Comparison of ENCODE assay signal across 13 mouse cellular contexts in genomic region chr13:60826052-60826451, GRCm38 (mm10). TPM values are rescaled to one million over a fixed set of nuclear protein-coding genes. Genes with fewer than 3 reads are reported as not detected.
DNase-seq lines count a peak whose midpoint lies in the region; ATAC-seq and TF ChIP-seq lines count a peak whose summit lies in the region.
"Had no signal": no experiment of that assay in that cellular context is flagged by ENCODE, and none has a peak within 500 bp of the region (broad histone marks: within the 10 kb centered on the region; RNA-seq: fewer than 3 reads in every experiment).

No protein-coding gene starts in this region.

- TF ChIP-seq CTCF in brain, embryonic 14.5 days (IDR thresholded peaks at IDR 0.05; ENCODE audit: borderline replicate concordance, extremely low read depth, insufficient read depth, insufficient read length): no peak; the same call in 1 of the 2 replicates
- TF ChIP-seq CTCF in lung, adult 2 months (IDR thresholded peaks at IDR 0.05; ENCODE audit: insufficient read depth, low read length): peak; percentile 70

- ATAC-seq in monocyte, adult 5-6 weeks (replicated peaks; ENCODE audit: insufficient number of reproducible peaks, low FRiP score, low TSS enrichment, poor library complexity, severe bottlenecking): no peak
- no peak for ATAC-seq in erythroid progenitor cell, adult 5-6 weeks (replicated peaks; ENCODE audit: low FRiP score, poor library complexity, severe bottlenecking)

- WGBS in lung, adult 2 months: 47% methylated on average over 3 of the region's 3 CpGs

- peak; percentile 3 for DNase-seq in embryo, embryonic 10.5 days (ENCODE audit: low spot score)
- DNase-seq in embryo, embryonic 9.5 days (ENCODE audit: extremely low spot score): no peak
- DNase-seq in 416B (ENCODE audit: low read depth): peak; percentile 84
- peak; percentile 2 for DNase-seq in brain, embryonic 14.5 days (ENCODE audit: low read depth)
- DNase-seq in lung, adult 2 months: no peak
- DNase-seq in Muller cell, postnatal 12 days (ENCODE audit: inconsistent ontology term): no peak
- DNase-seq: embryo, embryonic 11 days had no signal

- no peak overlapping the region for H3K4me3 ChIP-seq in lung, adult 2 months (replicated peaks; ENCODE audit: extremely low read depth, low read depth, low read length)
- H3K4me3 ChIP-seq: limb, embryonic 15.5 days; neural tube, embryonic 12.5 days had no signal

- TF ChIP-seq POLR2A in brain, embryonic 14.5 days (IDR thresholded peaks at IDR 0.05; ENCODE audit: borderline replicate concordance, extremely low read depth, insufficient read depth, insufficient read length, poor library complexity, severe bottlenecking): no peak
- TF ChIP-seq POLR2A in lung, adult 2 months (IDR thresholded peaks at IDR 0.05; ENCODE audit: borderline replicate concordance, extremely low read depth, low read depth, low read length): no peak

- no peaks in the 10 kb centered on the region for H3K4me1 ChIP-seq in lung, adult 2 months (ENCODE audit: control insufficient read depth, insufficient read depth, low read length)
- H3K4me1 ChIP-seq: limb, embryonic 15.5 days; neural tube, embryonic 12.5 days had no signal

RNA-seq across cellular contexts. Expression of gene Ctsll3, which starts 23.4 kb away (rescaled TPM):
- polyA plus RNA-seq in brain, embryonic 14.5 days (2012; rRNA removed): not detected in 2 replicates
- not detected in 2 replicates for polyA plus RNA-seq in lung, adult 2 months (2012; rRNA removed)
- not detected in 3 replicates for total RNA-seq in monocyte, adult 5-6 weeks (2017)
- total RNA-seq in erythroid progenitor cell, adult 5-6 weeks (2015; ENCODE audit: low replicate concordance): not detected in 2 replicates
- total RNA-seq in erythroid progenitor cell, adult 5-6 weeks (2017; ENCODE audit: low replicate concordance): not detected in 2 replicates
- total RNA-seq: CH12.LX had no signal
- polyA plus RNA-seq: heart, embryonic 14.5 days; neural tube, embryonic 12.5 days had no signal

RNA-seq across cellular contexts. Expression of gene 4930486L24Rik, which starts 38.2 kb away (rescaled TPM):
- polyA plus RNA-seq in brain, embryonic 14.5 days (2012; rRNA removed): 0.08 and 0.14 TPM in 2 replicates
- not detected in 2 replicates for polyA plus RNA-seq in lung, adult 2 months (2012; rRNA removed)
- 2.1 TPM in 1 of 3 replicates, not detected in the others for total RNA-seq in monocyte, adult 5-6 weeks (2017)
- not detected in 2 replicates for total RNA-seq in erythroid progenitor cell, adult 5-6 weeks (2015; ENCODE audit: low replicate concordance)
- 0.90 TPM in 1 of 2 replicates, not detected in the other for total RNA-seq in erythroid progenitor cell, adult 5-6 weeks (2017; ENCODE audit: low replicate concordance)
- total RNA-seq: CH12.LX had no signal
- polyA plus RNA-seq: neural tube, embryonic 12.5 days had no signal

RNA-seq across cellular contexts. Expression of gene BC051665, which starts 39.9 kb away (rescaled TPM):
- polyA plus RNA-seq in brain, embryonic 14.5 days (2012; rRNA removed): not detected in 2 replicates
- polyA plus RNA-seq in lung, adult 2 months (2012; rRNA removed): not detected in 2 replicates
- total RNA-seq in monocyte, adult 5-6 weeks (2017): not detected in 3 replicates
- total RNA-seq in erythroid progenitor cell, adult 5-6 weeks (2015; ENCODE audit: low replicate concordance): not detected in 2 replicates
- total RNA-seq in erythroid progenitor cell, adult 5-6 weeks (2017; ENCODE audit: low replicate concordance): not detected in 2 replicates
- total RNA-seq: CH12.LX had no signal
- polyA plus RNA-seq: heart, embryonic 14.5 days; limb, embryonic 15.5 days; neural tube, embryonic 12.5 days had no signal

Comparison
In these comparisons a context has a peak if more than half of its experiments do, and no peak if none do; other contexts are left out.
1. DNase-seq: peak in embryo, embryonic 10.5 days (single experiment), 416B (single experiment) and brain, embryonic 14.5 days (single experiment); none in embryo, embryonic 9.5 days (single experiment), lung, adult 2 months (single experiment) and Muller cell, postnatal 12 days (single experiment).